Comparison of ENCODE assay signal across 15 mouse cellular contexts in genomic region chr17:12839475-12840267, GRCm38 (mm10). TPM values are rescaled to one million over a fixed set of nuclear protein-coding genes. Genes with fewer than 3 reads are reported as not detected.
A peak's percentile ranks its signal among the peaks of the same experiment; 100 is the strongest.
DNase-seq lines count a peak whose midpoint lies in the region; ATAC-seq lines count a peak whose summit lies in the region.
"Had no signal": no experiment of that assay in that cellular context is flagged by ENCODE, and none has a peak within 500 bp of the region (broad histone marks: within the 10 kb centered on the region; RNA-seq: fewer than 3 reads in every experiment).

No protein-coding gene starts in this region.

- H3K36me3 ChIP-seq in forebrain, embryonic 13.5 days (ENCODE audit: poor library complexity, severe bottlenecking) = no peaks in the 10 kb centered on the region
- H3K36me3 ChIP-seq in forebrain, embryonic 12.5 days (replicated peaks) = no peaks in the 10 kb centered on the region
- H3K36me3 ChIP-seq in midbrain, embryonic 10.5 days = no peaks in the 10 kb centered on the region
- no peaks in the 10 kb centered on the region for H3K36me3 ChIP-seq in kidney, embryonic 16.5 days (ENCODE audit: insufficient read depth, low read length)

- no peak overlapping the region for H3K4me2 ChIP-seq in forebrain, embryonic 13.5 days
- no peak overlapping the region for H3K4me2 ChIP-seq in forebrain, embryonic 12.5 days
- no peak overlapping the region for H3K4me2 ChIP-seq in kidney, embryonic 16.5 days (replicated peaks; ENCODE audit: low read depth, low read length)

- H3K27ac ChIP-seq in forebrain, embryonic 13.5 days = no peak overlapping the region
- H3K27ac ChIP-seq in forebrain, embryonic 12.5 days = no peak overlapping the region
- no peak overlapping the region for H3K27ac ChIP-seq in midbrain, embryonic 10.5 days (replicated peaks)
- no peak overlapping the region for H3K27ac ChIP-seq in kidney, embryonic 16.5 days (ENCODE audit: low read length)

- H3K4me1 ChIP-seq in forebrain, embryonic 13.5 days = no peaks in the 10 kb centered on the region
- H3K4me1 ChIP-seq in forebrain, embryonic 12.5 days = no peaks in the 10 kb centered on the region
- H3K4me1 ChIP-seq in midbrain, embryonic 10.5 days = no peaks in the 10 kb centered on the region
- no peaks in the 10 kb centered on the region for H3K4me1 ChIP-seq in kidney, embryonic 16.5 days (ENCODE audit: insufficient read depth, low read length)

- WGBS in forebrain, embryonic 13.5 days = 67% methylated on average over 10 of the region's 10 CpGs
- 68% methylated on average over 10 of the region's 10 CpGs for WGBS in forebrain, embryonic 12.5 days
- 74% methylated on average over 10 of the region's 10 CpGs for WGBS in midbrain, embryonic 10.5 days
- 79% methylated on average over 10 of the region's 10 CpGs for WGBS in kidney, embryonic 16.5 days

- no peak overlapping the region for H3K4me3 ChIP-seq in forebrain, embryonic 13.5 days
- no peak overlapping the region for H3K4me3 ChIP-seq in forebrain, embryonic 12.5 days (replicated peaks)
- H3K4me3 ChIP-seq in midbrain, embryonic 10.5 days = no peak overlapping the region
- no peak overlapping the region for H3K4me3 ChIP-seq in kidney, embryonic 16.5 days (ENCODE audit: low read length)

- ATAC-seq in forebrain, embryonic 13.5 days = peak; percentile 58; the same call in 1 of the 2 replicates
- no peak for ATAC-seq in forebrain, embryonic 12.5 days (ENCODE audit: low FRiP score)
- ATAC-seq in kidney, embryonic 16.5 days (ENCODE audit: low FRiP score, low TSS enrichment) = no peak

- no peaks in the 10 kb centered on the region for H3K9me3 ChIP-seq in forebrain, embryonic 13.5 days (replicated peaks)
- no peaks in the 10 kb centered on the region for H3K9me3 ChIP-seq in forebrain, embryonic 12.5 days
- H3K9me3 ChIP-seq in midbrain, embryonic 10.5 days (replicated peaks) = no peaks in the 10 kb centered on the region
- H3K9me3 ChIP-seq in kidney, embryonic 16.5 days (ENCODE audit: low read length) = no peaks in the 10 kb centered on the region

- no peak overlapping the region for H3K9ac ChIP-seq in forebrain, embryonic 13.5 days
- H3K9ac ChIP-seq in forebrain, embryonic 12.5 days = no peak overlapping the region
- H3K9ac ChIP-seq in kidney, embryonic 16.5 days (replicated peaks; ENCODE audit: low read length) = no peak overlapping the region

- DNase-seq in cerebellum, postnatal 25 days = peak; percentile 52 to 61
- peak; percentile 86 for DNase-seq in layer of hippocampus, adult 8-10 months (ENCODE audit: low spot score in 2 of 2)
- DNase-seq in right cerebral cortex, postnatal 10 days (ENCODE audit: low spot score in 2 of 2) = peak; percentile 68 to 82
- no peak for DNase-seq in midbrain, embryonic 10.5 days (ENCODE audit: low spot score)
- DNase-seq in adrenal gland, postnatal 14 days = no peak
- DNase-seq: gastrocnemius, postnatal 25 days; kidney, adult 2 months; liver; lung, postnatal 4 days had no signal

- no peaks in the 10 kb centered on the region for H3K27me3 ChIP-seq in forebrain, embryonic 13.5 days
- H3K27me3 ChIP-seq in forebrain, embryonic 12.5 days = no peaks in the 10 kb centered on the region
- no peaks in the 10 kb centered on the region for H3K27me3 ChIP-seq in midbrain, embryonic 10.5 days (ENCODE audit: low read depth, poor library complexity, severe bottlenecking)
- H3K27me3 ChIP-seq in kidney, embryonic 16.5 days (ENCODE audit: insufficient read depth, low read length) = no peaks in the 10 kb centered on the region

RNA-seq across cellular contexts. Expression of gene Mas1, which starts 28.3 kb away (rescaled TPM):
- not detected in 2 replicates for polyA plus RNA-seq in forebrain, embryonic 13.5 days (2015; fragmentation: Nextera tagmentation; extraction: Ambion mirVana)
- 0.38 TPM in 1 of 2 replicates, not detected in the other for polyA plus RNA-seq in forebrain, embryonic 12.5 days (2016; fragmentation: Nextera tagmentation; extraction: Ambion mirVana)
- total RNA-seq in layer of hippocampus, adult 8-10 months (2022) = 10 to 100 TPM; 45.9 to 65.6 (median 59.8) TPM
- 0.24 and 0.27 TPM in 2 replicates for polyA plus RNA-seq in midbrain, embryonic 10.5 days (2016; fragmentation: Nextera tagmentation; extraction: Ambion mirVana)
- total RNA-seq in adrenal gland, postnatal 14 days (2021) = not detected in 2 replicates
- polyA plus RNA-seq in kidney, embryonic 16.5 days (2015; fragmentation: Nextera tagmentation; extraction: Ambion mirVana) = 0.61 and 0.89 TPM in 2 replicates
- total RNA-seq: adrenal gland, postnatal 4 days had no signal

RNA-seq across cellular contexts. Expression of gene Mrgprh, which starts 36.2 kb away (rescaled TPM):
- polyA plus RNA-seq in forebrain, embryonic 13.5 days (2015; fragmentation: Nextera tagmentation; extraction: Ambion mirVana) = not detected in 2 replicates
- not detected in 2 replicates for polyA plus RNA-seq in forebrain, embryonic 12.5 days (2016; fragmentation: Nextera tagmentation; extraction: Ambion mirVana)
- under 1 TPM in 1 of 4 experiments, not detected in 3; 0.18 TPM for total RNA-seq in layer of hippocampus, adult 8-10 months (2022)
- not detected in 2 replicates for polyA plus RNA-seq in midbrain, embryonic 10.5 days (2016; fragmentation: Nextera tagmentation; extraction: Ambion mirVana)
- total RNA-seq in adrenal gland, postnatal 14 days (2021) = 0.19 TPM in 2 replicates
- polyA plus RNA-seq in kidney, embryonic 16.5 days (2015; fragmentation: Nextera tagmentation; extraction: Ambion mirVana) = not detected in 2 replicates
- polyA plus RNA-seq: heart, embryonic 16.5 days; stomach, embryonic 14.5 days had no signal

Comparison
In these comparisons a context has a peak if more than half of its experiments do, and no peak if none do; other contexts are left out.
1. DNase-seq: peak in cerebellum, postnatal 25 days (2 of 2), layer of hippocampus, adult 8-10 months (2 of 2) and right cerebral cortex, postnatal 10 days (2 of 2); none in midbrain, embryonic 10.5 days (single experiment) and adrenal gland, postnatal 14 days (single experiment).